Mouse (Mus musculus) adrenal gland, postnatal 36 days (tissue): ENCODE measurements around the gene Chid1. TPM values are rescaled to one million over a fixed set of nuclear protein-coding genes. Genes with fewer than 3 reads are reported as not detected.

Source experiments
- DNase-seq, 2 experiments: peaks; one replicate each; pipeline ENCODE4 v3.0.0; 2021; ENCODE audit warnings: mixed read lengths in 1 of 2
- long read RNA-seq, 2 experiments: library from polyadenylated mRNA; stranded (forward); transcript quantifications; one replicate each; pipeline ENCODE4 v2.0.0; 2021; ENCODE audit warnings: borderline sequencing depth in 2 of 2
- total RNA-seq, 2 experiments: library from RNA; stranded (reverse); gene quantifications; 2 replicates each; pipeline ENCODE4 v1.2.3; 2021

Gene Chid1
- 10 to 100 TPM; 57.4 to 58.5 TPM for total RNA-seq
- long read RNA-seq, experiment 1, full-length matches to known transcripts: 80 of 101 reads
- long read RNA-seq, experiment 1, partial matches to known transcripts: 7 of 101 reads
- long read RNA-seq, experiment 1, other reads (novel, unspliced or antisense): 14 of 101 reads
- long read RNA-seq, experiment 2, full-length matches to known transcripts: 23 of 28 reads
- long read RNA-seq, experiment 2, partial matches to known transcripts: 1 of 28 reads
- long read RNA-seq, experiment 2, other reads (novel, unspliced or antisense): 4 of 28 reads

GRCm38 (mm10) chr7:141539556-141540311 lies at the start of gene Chid1:
Chid1 (minus strand) TSS chr7:141539857.
- DNase-seq: peak; percentile 99

DNA sequence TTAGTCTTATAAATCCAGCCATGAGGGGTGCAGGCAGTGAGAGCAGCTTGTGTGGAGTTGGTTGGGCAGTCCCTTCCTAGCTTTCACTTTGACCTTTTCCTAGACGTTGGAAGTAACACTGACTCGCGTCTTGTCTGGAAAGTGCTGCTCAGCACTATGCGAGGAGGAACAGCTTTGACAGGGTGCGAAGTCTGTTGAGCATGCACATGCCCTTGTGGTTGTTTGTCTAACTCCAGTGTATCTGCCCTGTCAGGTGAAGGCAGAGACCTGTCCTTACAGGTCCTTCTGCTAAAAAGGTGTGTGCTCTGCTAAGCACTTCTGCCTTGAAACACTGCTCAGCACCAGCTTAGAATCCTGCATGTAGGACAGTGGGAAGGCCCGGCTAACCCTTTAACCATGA lies 49.2 kb upstream of the Chid1 start:
- DNase-seq: no peak

GRCm38 (mm10) chr7:141585881-141586280 lies 46.2 kb upstream of the Chid1 start:
- DNase-seq: no peak

DNA sequence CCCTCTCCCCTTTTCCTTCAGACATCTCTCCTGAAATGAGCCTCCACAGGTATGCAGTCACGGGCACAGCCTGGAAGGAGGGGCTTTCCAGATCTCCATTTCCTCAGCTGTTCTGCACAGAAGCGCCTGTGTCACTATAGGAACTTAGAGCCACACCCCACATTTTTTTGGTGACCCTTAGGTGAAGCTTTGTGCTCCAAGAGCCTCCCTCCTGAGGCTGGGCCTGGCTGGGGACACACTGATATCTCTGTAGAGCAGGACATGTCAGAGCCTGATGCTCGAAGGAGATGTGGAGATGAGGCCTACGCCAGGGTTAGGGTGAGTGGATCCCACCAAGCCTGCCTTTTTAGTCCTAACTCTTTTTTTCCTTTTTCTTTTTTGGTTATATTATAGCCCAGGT lies 45.6 kb upstream of the Chid1 start:
- no peak for DNase-seq

DNA sequence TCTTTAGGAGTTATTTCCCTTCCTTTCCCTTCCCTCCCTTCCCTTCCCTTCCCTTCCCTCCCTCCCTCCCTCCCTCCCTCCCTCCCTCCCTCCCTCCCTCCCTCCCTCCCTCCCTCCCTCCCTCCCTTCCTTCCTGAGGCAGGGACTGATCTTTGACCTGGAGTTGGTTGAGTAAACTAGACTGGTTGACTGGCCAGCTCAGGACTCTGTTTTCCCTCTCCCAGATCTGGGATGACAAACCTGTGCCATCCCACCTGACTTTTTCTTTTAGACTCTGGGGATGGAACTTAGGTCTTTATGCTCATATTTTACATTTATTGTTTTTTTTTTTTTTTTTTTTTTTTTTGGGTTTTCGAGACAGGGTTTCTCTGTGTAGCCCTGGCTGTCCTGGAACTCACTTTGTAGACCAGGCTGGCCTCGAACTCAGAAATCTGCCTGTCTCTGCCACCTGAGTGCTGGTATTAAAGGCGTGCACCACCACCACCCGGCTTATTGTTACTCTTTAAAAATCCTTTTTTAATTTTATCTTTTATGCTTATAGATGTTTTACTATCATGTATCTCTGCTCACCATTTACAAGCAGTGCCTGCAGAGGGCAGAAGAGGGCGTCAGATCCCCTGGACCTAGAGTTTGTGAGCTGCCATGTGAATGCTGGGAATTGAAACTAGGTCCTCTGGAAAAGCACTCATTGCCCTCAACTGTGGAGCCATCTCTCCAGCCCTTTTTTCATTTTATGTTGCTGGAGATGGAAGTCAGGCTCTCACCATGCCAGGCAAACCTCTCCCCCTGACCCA lies 44.6 kb upstream of the Chid1 start:
- no peak for DNase-seq

DNA sequence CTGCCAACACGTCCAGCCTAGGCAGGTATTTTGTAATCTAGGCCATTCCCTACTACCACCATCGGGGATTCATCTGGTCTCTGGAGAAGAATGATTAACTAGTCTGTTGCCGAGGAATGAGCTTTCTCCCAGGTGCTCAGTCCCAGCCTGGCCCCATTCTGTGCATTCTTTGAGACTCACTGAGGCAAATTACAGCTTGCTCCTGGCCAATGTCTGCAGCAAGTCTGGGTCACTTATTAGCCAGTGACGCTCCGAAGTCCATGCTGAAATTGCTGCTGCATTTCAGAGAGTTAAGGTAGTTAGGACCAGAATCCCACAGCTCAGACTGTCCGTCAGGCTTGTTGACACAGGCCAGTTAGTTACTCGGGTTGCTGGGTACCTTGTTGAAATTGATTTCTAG lies 41.7 kb upstream of the Chid1 start:
- no peak for DNase-seq

GRCm38 (mm10) chr7:141578943-141579342 lies 39.3 kb upstream of the Chid1 start:
- DNase-seq: no peak

DNA sequence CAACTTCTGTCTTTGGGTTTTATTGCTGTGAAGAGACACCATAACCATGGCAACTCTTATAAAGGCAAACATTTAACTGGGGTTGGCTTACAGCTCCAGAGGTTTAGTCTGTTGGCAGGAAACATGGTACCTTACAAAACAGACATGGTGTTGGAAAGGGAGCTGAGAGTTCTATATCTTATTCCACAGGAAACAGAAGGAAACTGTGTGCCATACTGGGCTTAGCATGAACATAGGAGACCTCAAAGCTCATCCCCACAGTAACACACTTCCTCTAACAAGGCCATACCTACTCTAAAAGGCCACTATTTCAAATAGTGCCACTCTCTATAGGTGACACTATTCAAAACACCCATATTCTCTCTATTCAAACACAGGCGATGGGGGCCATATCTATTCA lies 38.9 kb upstream of the Chid1 start:
- DNase-seq: no peak

DNA sequence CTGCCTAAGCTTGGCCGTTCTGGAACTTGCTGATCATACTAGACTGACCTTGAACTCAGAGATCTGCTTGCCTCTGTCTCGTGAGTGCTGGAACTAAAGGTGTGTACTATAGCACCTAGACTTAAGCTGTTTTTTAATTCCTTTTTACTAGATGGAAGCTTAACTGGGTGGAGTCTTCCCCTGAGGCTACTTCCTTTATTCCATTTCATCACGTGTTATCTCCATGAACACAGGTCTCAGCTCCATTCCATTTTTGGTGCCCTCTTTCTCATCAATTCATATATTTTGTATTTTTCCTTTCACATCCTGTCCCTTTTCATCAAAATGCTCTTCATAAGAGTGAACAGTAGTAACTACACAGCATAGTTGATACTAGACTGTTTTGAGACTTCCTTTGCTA lies 38.1 kb upstream of the Chid1 start:
- no peak for DNase-seq

GRCm38 (mm10) chr7:141575481-141575880 lies 35.8 kb upstream of the Chid1 start:
- no peak for DNase-seq

GRCm38 (mm10) chr7:141574041-141574440 lies 34.4 kb upstream of the Chid1 start:
- no peak for DNase-seq

GRCm38 (mm10) chr7:141570625-141571295 lies 31.1 kb upstream of the Chid1 start:
- DNase-seq: no peak

GRCm38 (mm10) chr7:141569916-141570315 lies 30.3 kb upstream of the Chid1 start:
- no peak for DNase-seq

- no peak for DNase-seq
Measured at GRCm38 (mm10) chr7:141569283-141569803, 29.7 kb upstream of the Chid1 start.

DNA sequence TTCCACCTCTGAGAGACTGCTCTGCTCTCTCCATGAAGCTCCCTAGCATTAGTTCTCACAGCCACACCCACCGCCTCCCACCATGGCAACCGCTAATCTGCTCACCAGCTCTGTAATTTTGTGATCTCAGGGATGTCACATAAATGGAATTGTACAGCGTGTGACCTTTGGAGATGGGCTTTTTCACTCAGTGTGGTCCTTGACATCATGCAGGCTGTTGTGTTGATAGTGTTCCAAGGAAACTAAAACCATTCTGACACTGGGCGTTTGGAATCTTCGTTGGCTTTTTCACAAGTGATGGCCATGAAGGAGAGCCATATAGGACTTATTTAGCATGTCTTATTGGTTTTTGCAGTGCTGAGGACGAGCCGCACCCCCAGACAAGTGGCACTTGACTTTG lies 26.9 kb upstream of the Chid1 start:
- peak; percentile 16 to 22 for DNase-seq

- peak in 1 of 2 experiments; percentile 17 for DNase-seq
Measured at GRCm38 (mm10) chr7:141564561-141564960, 24.9 kb upstream of the Chid1 start.

DNA sequence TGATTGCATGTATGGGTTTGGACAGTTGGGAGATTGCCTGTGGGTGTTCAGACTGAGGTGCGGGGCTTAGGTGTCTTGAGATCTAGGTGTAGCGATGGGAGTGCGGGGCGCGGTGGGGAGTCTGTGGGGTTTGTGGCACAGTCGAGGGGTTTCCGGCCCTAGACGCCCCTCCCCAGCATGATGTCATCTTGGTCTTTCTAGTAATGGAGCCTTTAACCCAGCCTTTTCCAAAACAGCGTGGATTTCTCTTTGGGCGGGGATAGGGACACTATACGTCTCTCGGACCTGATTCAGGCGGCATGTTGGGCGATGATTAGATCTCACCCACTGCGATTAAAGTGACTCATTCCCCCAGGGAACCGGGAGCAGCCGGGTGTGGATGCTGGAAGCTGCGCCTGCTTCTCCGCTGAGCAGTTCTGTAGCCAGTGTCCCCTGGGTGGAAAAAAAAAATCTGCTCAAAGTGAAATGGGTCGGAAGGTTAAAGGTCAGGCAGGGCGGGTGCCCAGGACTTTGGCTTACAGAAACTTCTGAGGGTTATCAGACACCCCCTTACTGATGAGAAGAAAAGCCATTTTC lies 23.3 kb upstream of the Chid1 start:
- DNase-seq: peak; percentile 46 to 75

GRCm38 (mm10) chr7:141562421-141562851 lies 22.8 kb upstream of the Chid1 start:
- peak in 1 of 2 experiments; percentile 38 for DNase-seq

GRCm38 (mm10) chr7:141561682-141562391 lies 22.2 kb upstream of the Chid1 start, which contains the start of gene Ap2a2:
Ap2a2 (plus strand) TSS chr7:141562173.
- peak; percentile 93 to 96 for DNase-seq

DNA sequence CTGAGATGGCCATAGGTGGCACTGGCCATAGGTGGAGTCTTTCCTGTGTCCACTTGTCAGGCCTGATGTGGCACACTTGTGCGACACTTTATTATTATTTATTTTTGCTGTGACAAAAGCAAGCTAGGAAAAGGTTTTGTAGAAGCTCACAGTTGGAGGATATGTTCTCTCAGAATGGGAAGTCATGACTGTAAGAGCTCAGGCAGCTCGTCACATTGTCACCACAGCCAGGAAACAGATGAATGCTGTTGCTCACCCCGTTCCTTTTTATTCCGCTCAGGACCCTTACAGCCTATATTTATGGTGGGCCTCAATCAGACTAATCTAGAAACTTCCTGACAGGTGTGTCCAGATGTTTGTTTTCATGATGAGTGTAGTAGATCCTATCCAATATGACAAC lies 20.8 kb upstream of the Chid1 start:
- no peak for DNase-seq
